Mouse (Mus musculus): ENCODE data around the gene Ehd4. TPM values are rescaled to one million over a fixed set of nuclear protein-coding genes. Genes with fewer than 3 reads are reported as not detected.

Gene Ehd4
- polyA plus RNA-seq, 1 experiment from 2014 or later: 59.7 TPM

DNA sequence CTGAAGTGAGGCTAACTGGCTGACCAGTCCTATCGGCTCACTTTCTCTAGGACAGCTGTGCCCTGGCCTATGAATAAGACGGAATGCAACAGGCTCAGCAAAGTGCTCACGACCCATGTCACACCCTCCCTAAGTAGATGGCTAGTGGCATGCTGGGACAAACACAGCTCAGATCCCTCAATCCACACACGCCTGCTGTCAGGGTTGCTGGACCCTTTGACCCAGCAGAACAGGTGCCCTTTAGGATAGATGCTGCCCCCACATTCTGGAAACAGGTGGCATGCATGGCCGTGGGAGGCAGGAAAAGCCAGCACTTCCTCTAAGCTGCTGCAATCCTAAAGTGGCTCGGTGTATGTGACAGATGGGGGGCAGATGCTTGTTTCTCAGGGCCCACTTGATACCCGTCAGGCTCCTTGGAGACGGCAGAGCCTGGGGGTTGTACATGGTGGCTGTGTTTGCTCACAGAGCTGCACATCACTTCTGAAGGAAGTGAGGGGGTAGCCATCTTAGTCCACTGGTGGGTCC, 84.9 kb downstream of the Ehd4 start:
- ATAC-seq (ENCODE audit: insufficient number of reproducible peaks, low FRiP score, low TSS enrichment, low read depth): peak; percentile 39
- H3K9me3 ChIP-seq (replicated peaks): no peaks in the 10 kb centered on the region
- no peaks in the 10 kb centered on the region for H3K36me3 ChIP-seq
- H3K9ac ChIP-seq: no peak overlapping the region
- H3K27ac ChIP-seq (replicated peaks): no peak overlapping the region
- no peak overlapping the region for H3K4me2 ChIP-seq (replicated peaks)
- 47% methylated on average over 8 of the region's 8 CpGs for WGBS
- no peaks in the 10 kb centered on the region; the same call in 1 of the 2 replicates for H3K4me1 ChIP-seq
- no peaks in the 10 kb centered on the region for H3K27me3 ChIP-seq
- no peak overlapping the region for H3K4me3 ChIP-seq (replicated peaks)

DNA sequence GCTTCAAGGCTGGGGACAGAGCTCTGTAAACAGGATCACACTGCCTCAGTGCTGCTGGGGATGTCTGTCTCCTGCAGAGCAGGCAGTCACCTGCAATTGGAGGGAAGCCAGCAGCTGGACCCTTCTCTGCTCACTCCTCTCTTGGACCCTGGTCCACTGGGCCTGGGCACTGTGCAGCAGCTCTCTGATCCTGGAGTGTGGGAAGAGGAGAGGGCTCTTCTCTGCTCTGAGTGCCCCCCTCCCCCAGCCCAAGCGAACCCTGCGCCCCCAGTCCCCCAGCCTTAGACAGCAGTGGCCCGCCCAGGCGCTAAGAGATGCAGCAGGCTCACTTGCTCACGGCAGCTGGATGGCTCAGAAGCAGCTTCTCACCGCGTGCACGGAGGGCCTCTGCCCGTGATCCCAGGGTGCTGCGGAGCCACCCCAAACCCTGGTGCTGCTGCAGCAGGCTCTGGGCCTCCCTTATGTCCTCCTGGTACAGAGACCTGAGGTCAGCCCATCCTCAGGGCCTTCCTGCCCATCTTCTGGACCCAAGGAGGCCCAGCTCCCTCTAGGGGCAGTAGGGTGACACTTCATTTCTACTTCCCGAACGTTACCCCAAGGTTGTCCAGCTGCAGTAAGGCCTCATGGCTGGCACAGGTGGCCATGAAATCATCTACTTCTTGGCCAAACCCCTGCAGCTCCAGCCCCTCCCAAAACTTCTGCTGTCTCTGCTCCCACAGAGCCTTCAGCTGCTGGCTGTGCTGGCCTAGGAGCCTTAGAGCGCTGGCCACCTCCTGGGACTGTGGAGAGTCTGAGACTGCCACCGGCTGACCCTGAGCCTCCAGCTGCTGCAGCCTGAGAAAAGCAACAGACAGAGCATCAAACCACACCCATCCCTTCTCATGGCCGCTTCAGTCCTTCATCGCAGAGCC, 85.6 kb downstream of the Ehd4 start:
- Histone ChIP-seq H3K36me3 (no peaks in the 10 kb centered on the region), H3K4me1 (peaks cover under 1% of the 10 kb centered on the region; the same call in 1 of the 2 replicates), H3K4me3 (replicated peaks) (no peak overlapping the region), H3K27me3 (no peaks in the 10 kb centered on the region), H3K9ac (no peak overlapping the region), H3K27ac (replicated peaks) (no peak overlapping the region), H3K4me2 (replicated peaks) (no peak overlapping the region), H3K9me3 (replicated peaks) (no peaks in the 10 kb centered on the region)
- ATAC-seq (ENCODE audit: insufficient number of reproducible peaks, low FRiP score, low TSS enrichment, low read depth): peak; percentile 21; the same call in 1 of the 2 replicates
- WGBS: 33% methylated on average over 16 of the region's 16 CpGs

GRCm38 (mm10) chr2:120066224-120066623, 88.2 kb downstream of the Ehd4 start:
- Histone ChIP-seq H3K27ac (replicated peaks) (no peak overlapping the region), H3K9me3 (replicated peaks) (no peaks in the 10 kb centered on the region), H3K4me3 (replicated peaks) (no peak overlapping the region), H3K27me3 (no peaks in the 10 kb centered on the region), H3K4me1 (peaks cover 12% of the 10 kb centered on the region), H3K36me3 (no peaks in the 10 kb centered on the region), H3K4me2 (replicated peaks) (no peak overlapping the region), H3K9ac (no peak overlapping the region)
- no peak for ATAC-seq (ENCODE audit: insufficient number of reproducible peaks, low FRiP score, low TSS enrichment, low read depth)
- WGBS: 81% methylated on average over 3 of the region's 3 CpGs

- no peaks in the 10 kb centered on the region for H3K9me3 ChIP-seq (replicated peaks)
- no peak for ATAC-seq (ENCODE audit: insufficient number of reproducible peaks, low FRiP score, low TSS enrichment, low read depth)
- H3K27ac ChIP-seq (replicated peaks): no peak overlapping the region
- no peaks in the 10 kb centered on the region for H3K36me3 ChIP-seq
- H3K27me3 ChIP-seq: no peaks in the 10 kb centered on the region
- H3K9ac ChIP-seq: no peak overlapping the region
- no peak overlapping the region for H3K4me3 ChIP-seq (replicated peaks)
- no peak overlapping the region for H3K4me2 ChIP-seq (replicated peaks)
- peaks cover 22% of the 10 kb centered on the region for H3K4me1 ChIP-seq
- 85% methylated on average over 10 of the region's 10 CpGs for WGBS
These were observed 89.2 kb downstream of the Ehd4 start for GRCm38 (mm10) chr2:120065243-120065642.

GRCm38 (mm10) chr2:120064639-120065038, 89.8 kb downstream of the Ehd4 start:
- no peaks in the 10 kb centered on the region for H3K27me3 ChIP-seq
- no peaks in the 10 kb centered on the region for H3K36me3 ChIP-seq
- WGBS: 85% methylated on average over 6 of the region's 6 CpGs
- no peaks in the 10 kb centered on the region for H3K9me3 ChIP-seq (replicated peaks)
- no peak overlapping the region for H3K4me3 ChIP-seq (replicated peaks)
- no peak overlapping the region for H3K27ac ChIP-seq (replicated peaks)
- no peak for ATAC-seq (ENCODE audit: insufficient number of reproducible peaks, low FRiP score, low TSS enrichment, low read depth)
- peaks cover 28% of the 10 kb centered on the region for H3K4me1 ChIP-seq
- H3K9ac ChIP-seq: no peak overlapping the region
- no peak overlapping the region for H3K4me2 ChIP-seq (replicated peaks)

DNA sequence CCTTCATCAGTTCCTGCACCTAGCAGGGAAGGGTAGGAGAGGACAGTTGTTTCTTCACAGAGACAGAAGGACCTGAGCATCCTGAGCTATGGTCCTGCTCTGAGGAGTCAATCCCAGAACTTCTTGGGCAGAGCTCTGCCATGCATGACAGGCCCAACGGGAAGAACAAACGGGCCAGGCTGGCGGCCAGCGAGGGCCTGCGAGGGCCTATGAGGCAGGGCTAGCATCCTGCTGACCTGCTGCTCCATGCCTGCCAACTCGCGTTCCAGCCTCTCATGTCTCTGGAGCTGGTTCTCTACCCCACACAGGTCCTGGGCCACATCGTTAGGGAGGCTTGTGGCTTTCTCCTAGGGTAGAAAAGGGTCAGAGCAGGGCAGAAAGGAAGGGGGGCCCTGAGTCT, 92.2 kb downstream of the Ehd4 start:
- WGBS: 84% methylated on average over 8 of the region's 8 CpGs
- Histone ChIP-seq H3K9me3 (replicated peaks) (no peaks in the 10 kb centered on the region), H3K4me3 (replicated peaks) (no peak overlapping the region), H3K4me1 (peaks cover 31% of the 10 kb centered on the region), H3K9ac (no peak overlapping the region), H3K4me2 (replicated peaks) (no peak overlapping the region), H3K27ac (replicated peaks) (no peak overlapping the region), H3K27me3 (no peaks in the 10 kb centered on the region), H3K36me3 (no peaks in the 10 kb centered on the region)
- ATAC-seq (ENCODE audit: insufficient number of reproducible peaks, low FRiP score, low TSS enrichment, low read depth): no peak

DNA sequence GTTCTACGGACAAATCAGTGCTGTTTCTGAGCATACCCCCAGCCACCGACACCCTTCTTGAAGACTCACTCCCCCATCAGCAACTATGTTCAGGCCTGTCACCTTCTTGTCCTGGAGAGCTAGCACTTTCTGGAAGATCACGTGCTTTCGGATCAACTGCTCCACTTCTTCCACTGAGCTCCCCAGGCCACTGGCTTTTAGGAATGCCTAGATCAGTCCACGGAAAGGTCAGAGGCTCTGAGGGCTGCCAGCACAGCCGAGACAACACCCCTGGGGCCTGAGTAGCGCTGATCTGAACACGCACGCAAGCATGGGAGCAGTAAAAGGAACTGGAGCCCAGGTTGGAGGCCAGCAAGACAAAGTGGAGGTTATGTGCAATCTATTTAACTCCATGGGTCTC, 93.8 kb downstream of the Ehd4 start:
- WGBS: 57% methylated on average over 9 of the region's 9 CpGs

GRCm38 (mm10) chr2:120060190-120060589, 94.2 kb downstream of the Ehd4 start:
- H3K4me3 ChIP-seq (replicated peaks): no peak overlapping the region
- 27% methylated on average over 6 of the region's 6 CpGs for WGBS
- no peak for ATAC-seq (ENCODE audit: insufficient number of reproducible peaks, low FRiP score, low TSS enrichment, low read depth)
- H3K4me2 ChIP-seq (replicated peaks): no peak overlapping the region
- H3K9ac ChIP-seq: no peak overlapping the region
- no peaks in the 10 kb centered on the region for H3K36me3 ChIP-seq
- H3K27me3 ChIP-seq: no peaks in the 10 kb centered on the region
- H3K4me1 ChIP-seq: peaks cover 31% of the 10 kb centered on the region
- peak overlapping the region; percentile 73 for H3K27ac ChIP-seq (replicated peaks)
- no peaks in the 10 kb centered on the region for H3K9me3 ChIP-seq (replicated peaks)

More for the DNA sequence above, 93.8 kb downstream of the Ehd4 start:
- Histone ChIP-seq H3K4me3 (replicated peaks) (no peak overlapping the region), H3K4me2 (replicated peaks) (no peak overlapping the region), H3K4me1 (peaks cover 31% of the 10 kb centered on the region), H3K27ac (replicated peaks) (peak overlapping the region; percentile 73), H3K27me3 (no peaks in the 10 kb centered on the region), H3K9ac (no peak overlapping the region), H3K36me3 (no peaks in the 10 kb centered on the region), H3K9me3 (replicated peaks) (no peaks in the 10 kb centered on the region)
- ATAC-seq (ENCODE audit: insufficient number of reproducible peaks, low FRiP score, low TSS enrichment, low read depth): no peak

DNA sequence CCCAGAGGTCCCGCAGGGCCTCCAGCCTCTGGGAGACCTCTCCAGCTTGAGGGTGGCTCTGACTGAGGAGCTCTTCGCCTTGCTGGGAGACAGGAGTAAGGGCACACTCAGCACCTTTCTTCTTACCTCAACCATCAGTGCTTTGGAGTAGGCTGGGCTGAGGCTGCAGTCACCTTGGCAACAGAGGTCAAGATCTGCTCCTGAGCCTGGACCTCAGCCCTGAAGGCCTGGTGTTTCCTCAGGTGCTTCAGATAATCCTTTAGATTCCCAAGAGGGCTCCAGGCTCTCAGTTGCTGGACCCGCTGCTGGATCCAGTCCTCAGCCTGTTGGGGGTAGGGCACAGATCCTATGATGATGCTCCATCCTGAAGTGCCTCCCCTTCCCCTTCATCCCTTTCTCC, 94.9 kb downstream of the Ehd4 start:
- Histone ChIP-seq H3K9me3 (replicated peaks) (no peaks in the 10 kb centered on the region), H3K9ac (no peak overlapping the region), H3K4me3 (replicated peaks) (no peak overlapping the region), H3K36me3 (no peaks in the 10 kb centered on the region), H3K4me2 (replicated peaks) (no peak overlapping the region), H3K4me1 (peaks cover 31% of the 10 kb centered on the region), H3K27ac (replicated peaks) (no peak overlapping the region; the same call in 1 of the 2 replicates), H3K27me3 (no peaks in the 10 kb centered on the region)
- ATAC-seq (ENCODE audit: insufficient number of reproducible peaks, low FRiP score, low TSS enrichment, low read depth): no peak
- 78% methylated on average over 3 of the region's 3 CpGs for WGBS

DNA sequence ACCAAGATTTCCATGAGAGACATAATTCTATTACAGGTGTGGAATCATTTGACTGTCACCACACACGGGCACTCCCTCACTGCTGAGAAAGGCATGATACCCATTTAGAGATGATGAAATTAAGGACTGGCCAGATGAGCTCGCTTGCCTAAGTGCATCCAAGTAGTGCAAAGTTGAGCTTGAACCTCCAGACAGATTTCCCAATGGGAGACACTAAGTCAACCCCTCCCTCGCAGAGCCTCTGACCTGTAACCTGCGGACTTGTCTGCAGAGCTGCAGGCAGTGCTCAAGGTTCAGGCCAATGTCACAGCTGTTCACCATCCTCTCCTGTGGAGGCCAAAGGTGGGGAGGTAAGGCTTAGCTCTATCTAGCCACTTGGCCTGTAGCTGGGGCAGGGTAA, 95.6 kb downstream of the Ehd4 start:
- Histone ChIP-seq H3K9me3 (replicated peaks) (no peaks in the 10 kb centered on the region), H3K27me3 (no peaks in the 10 kb centered on the region), H3K4me2 (replicated peaks) (no peak overlapping the region), H3K9ac (no peak overlapping the region), H3K4me3 (replicated peaks) (no peak overlapping the region), H3K27ac (replicated peaks) (no peak overlapping the region), H3K4me1 (peaks cover 30% of the 10 kb centered on the region), H3K36me3 (no peaks in the 10 kb centered on the region)
- 76% methylated on average over 4 of the region's 4 CpGs for WGBS
- ATAC-seq (ENCODE audit: insufficient number of reproducible peaks, low FRiP score, low TSS enrichment, low read depth): no peak

GRCm38 (mm10) chr2:120055923-120056322, 98.5 kb downstream of the Ehd4 start:
- WGBS: 77% methylated on average over 10 of the region's 10 CpGs
- Histone ChIP-seq H3K4me2 (replicated peaks) (no peak overlapping the region), H3K4me1 (peaks cover 15% of the 10 kb centered on the region), H3K27ac (replicated peaks) (no peak overlapping the region), H3K9ac (no peak overlapping the region), H3K9me3 (replicated peaks) (no peaks in the 10 kb centered on the region), H3K36me3 (no peaks in the 10 kb centered on the region), H3K4me3 (replicated peaks) (no peak overlapping the region), H3K27me3 (no peaks in the 10 kb centered on the region)
- ATAC-seq (ENCODE audit: insufficient number of reproducible peaks, low FRiP score, low TSS enrichment, low read depth): no peak

Measured in embryonic facial prominence, embryonic 15.5 days (tissue).